Mouse (Mus musculus) CH12.LX (cell line): ENCODE measurements around the gene Cntn2. TPM values are rescaled to one million over a fixed set of nuclear protein-coding genes. Genes with fewer than 3 reads are reported as not detected.
A peak's percentile ranks its signal among the peaks of the same experiment; 100 is the strongest.

Experiments used
- DNase-seq: peaks from one replicate; pipeline ENCODE4 v3.0.0-alpha.2; 2013; ENCODE audit errors: extremely low read depth
- H3K27ac ChIP-seq: 2 replicates; pipeline ENCODE4 v1.5.1; 2012; ENCODE audit warnings: low read depth, mild to moderate bottlenecking, control low read depth, moderate library complexity; ENCODE audit not compliant: insufficient read depth
- H3K27me3 ChIP-seq: replicated peaks from 2 replicates; pipeline ENCODE3; 2012; ENCODE audit warnings: inconsistent platforms
- H3K36me3 ChIP-seq, 2 experiments: replicated peaks in 1 of 2; 2 replicates each; pipeline versions ENCODE3 to v1.6.1; 2012; ENCODE audit warnings: inconsistent platforms in 1 of 2, low read length in 1 of 2, mild to moderate bottlenecking in 1 of 2, mixed read lengths in 1 of 2, moderate library complexity in 1 of 2; ENCODE audit not compliant: control insufficient read depth in 1 of 2, insufficient read depth in 1 of 2
- H3K4me1 ChIP-seq, 2 experiments: 2 replicates each; pipeline ENCODE4 v1.6.1; 2012; ENCODE audit warnings: inconsistent platforms in 1 of 2, moderate library complexity in 1 of 2; ENCODE audit not compliant: insufficient read depth in 2 of 2, control insufficient read depth in 1 of 2
- H3K4me2 ChIP-seq: 2 replicates; pipeline ENCODE4 v1.6.1; 2012; ENCODE audit warnings: low read depth, mild to moderate bottlenecking, control low read depth; ENCODE audit not compliant: poor library complexity, insufficient read depth, severe bottlenecking
- H3K4me3 ChIP-seq, 3 experiments: fragments of 150-350 bp in 1 of 3; sonication (generic) in 1 of 3; replicated peaks in 1 of 3; 2 replicates each; pipeline versions ENCODE3 to v1.5.1; 2011 to 2012; ENCODE audit warnings: low read depth in 2 of 3, low read length in 2 of 3, mild to moderate bottlenecking in 2 of 3, moderate library complexity in 2 of 3, control low read depth in 1 of 3, improper control_type of control experiment in 1 of 3, inconsistent platforms in 1 of 3, mixed read lengths in 1 of 3; ENCODE audit not compliant: poor library complexity in 1 of 3
- H3K79me2 ChIP-seq: replicated peaks from 2 replicates; pipeline ENCODE4 v1.6.1; 2012; ENCODE audit warnings: mild to moderate bottlenecking, moderate library complexity; ENCODE audit not compliant: control insufficient read depth, poor library complexity, insufficient read depth, severe bottlenecking; ENCODE audit errors: extremely low read depth
- H3K9ac ChIP-seq: 2 replicates; pipeline ENCODE4 v1.6.1; 2012; ENCODE audit warnings: low read depth, mild to moderate bottlenecking, control low read depth, moderate library complexity; ENCODE audit not compliant: insufficient read depth
- H3K9me3 ChIP-seq: replicated peaks from 2 replicates; pipeline ENCODE3; 2012; ENCODE audit warnings: low read length, inconsistent platforms, mixed read lengths
- CTCF ChIP-seq, 2 experiments: IDR thresholded peaks in 1 of 2; conservative IDR thresholded peaks in 1 of 2; 2 replicates each; pipeline ENCODE4 v1.5.1; 2011 to 2012; ENCODE audit warnings: low read depth in 2 of 2, low read length in 2 of 2, improper control_type of control experiment in 1 of 2, inconsistent platforms in 1 of 2, mild to moderate bottlenecking in 1 of 2, moderate library complexity in 1 of 2
- HCFC1 ChIP-seq: IDR thresholded peaks from 2 replicates; pipeline ENCODE4 v1.6.1; 2012; ENCODE audit warnings: low read depth, mild to moderate bottlenecking, inconsistent platforms, low read length, improper control_type of control experiment
- IRF4 ChIP-seq: IDR thresholded peaks from 2 replicates; pipeline ENCODE4 v1.6.1; 2014; ENCODE audit warnings: low read depth, mild to moderate bottlenecking, inconsistent platforms, low read length, improper control_type of control experiment
- JUN ChIP-seq: IDR thresholded peaks from 2 replicates; pipeline ENCODE4 v1.6.1; 2011; ENCODE audit warnings: low read depth, mild to moderate bottlenecking, low read length, improper control_type of control experiment, moderate library complexity; ENCODE audit not compliant: insufficient read depth
- MAFK ChIP-seq: IDR thresholded peaks from 2 replicates; pipeline ENCODE4 v1.6.1; 2011; ENCODE audit warnings: low read length, improper control_type of control experiment; ENCODE audit not compliant: insufficient replicate concordance
- MAZ ChIP-seq: IDR thresholded peaks from 2 replicates; pipeline ENCODE4 v1.6.1; 2012; ENCODE audit warnings: low read depth, mild to moderate bottlenecking, inconsistent platforms, low read length, improper control_type of control experiment, moderate library complexity
- MEF2A ChIP-seq: IDR thresholded peaks from 2 replicates; pipeline ENCODE4 v1.6.1; 2014; ENCODE audit warnings: low read depth, mild to moderate bottlenecking, inconsistent platforms, low read length, improper control_type of control experiment, borderline replicate concordance
- MXI1 ChIP-seq: IDR thresholded peaks from 2 replicates; pipeline ENCODE4 v1.6.1; 2011; ENCODE audit warnings: mild to moderate bottlenecking, low read depth, low read length, improper control_type of control experiment
- RAD21 ChIP-seq: IDR thresholded peaks from 2 replicates; pipeline ENCODE4 v1.6.1; 2011; ENCODE audit warnings: low read depth, mild to moderate bottlenecking, low read length, improper control_type of control experiment, moderate library complexity
- SMC3 ChIP-seq: IDR thresholded peaks from 2 replicates; pipeline ENCODE4 v1.6.1; 2011; ENCODE audit warnings: low read depth, low read length, improper control_type of control experiment
- USF2 ChIP-seq: conservative IDR thresholded peaks from 2 replicates; pipeline ENCODE4 v1.6.1; 2011; ENCODE audit warnings: low read depth, low read length, improper control_type of control experiment
- ZC3H11A ChIP-seq: IDR thresholded peaks from 2 replicates; pipeline ENCODE4 v1.6.1; 2012; ENCODE audit warnings: low read depth, mild to moderate bottlenecking, inconsistent platforms, low read length, improper control_type of control experiment
- ZKSCAN1 ChIP-seq: IDR thresholded peaks from 2 replicates; pipeline ENCODE4 v1.6.1; 2012; ENCODE audit warnings: low read depth, inconsistent platforms, low read length, improper control_type of control experiment, borderline replicate concordance
- dilution Hi-C: fragments of 300-500 bp; cut with MboI; formaldehyde crosslinking; loops from 2 replicates; pipeline ENCODE4 v1.14.3; 2020; ENCODE audit warnings: low sequenced_read_pairs; ENCODE audit not compliant: extremely low pct_unique_long_range_greater_than_20kb, extremely low pct_ligation_motif_present
- in situ Hi-C: fragments of 300-500 bp; cut with MboI; formaldehyde crosslinking; loops from 3 replicates; pipeline ENCODE4 v1.14.3; 2019; ENCODE audit warnings: low sequenced_read_pairs, low pct_ligation_motif_present, low pct_unique_long_range_greater_than_20kb, mixed read lengths
- polyA plus RNA-seq: library from polyadenylated mRNA; unstranded; fragments of >175 nt; gene quantifications from 2 replicates; pipeline ENCODE4 v1.2.1, GENCODE M21; 2012; ENCODE audit warnings: low read depth; ENCODE audit not compliant: insufficient read length
- total RNA-seq, 2 experiments: library from RNA; depleted of rRNA; stranded (reverse); fragments of 300-350 nt in 1 of 2; fragments of >200 nt in 1 of 2; gene quantifications; 2 replicates each; pipeline ENCODE4 v1.2.3; 2012 to 2014

Gene Cntn2
- total and polyA plus RNA-seq, 3 experiments: 0.04 to 0.05 (median 0.04) TPM

DNA sequence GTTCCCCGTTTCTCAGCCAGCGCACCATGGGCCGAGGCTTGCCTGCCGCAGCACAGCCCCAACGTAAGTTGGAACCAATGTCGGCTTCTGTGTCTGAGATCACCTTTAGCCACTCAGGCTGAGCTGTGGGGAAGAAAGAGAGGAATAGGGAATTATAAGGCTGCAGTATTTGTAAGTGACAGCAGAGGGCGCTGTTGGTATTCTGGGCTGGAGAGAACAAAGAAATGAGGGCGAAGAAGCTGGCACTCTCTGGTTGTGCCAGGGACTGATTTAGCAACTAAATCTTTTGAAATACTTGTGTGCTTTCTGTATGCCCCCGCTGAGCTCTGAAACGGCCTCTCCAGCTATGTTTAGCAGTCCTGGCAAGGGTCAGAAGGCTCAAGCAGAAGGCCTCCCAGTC, 17.2 kb downstream of the Cntn2 start:
- in situ Hi-C loops: loop anchor here (5.0 kb wide), 1 partner anchor 66 kb away; no protein-coding TSS in a partner anchor
- H3K27me3 ChIP-seq: peaks cover 68% of the 10 kb centered on the region
- no peaks in the 10 kb centered on the region for H3K79me2 ChIP-seq

DNA sequence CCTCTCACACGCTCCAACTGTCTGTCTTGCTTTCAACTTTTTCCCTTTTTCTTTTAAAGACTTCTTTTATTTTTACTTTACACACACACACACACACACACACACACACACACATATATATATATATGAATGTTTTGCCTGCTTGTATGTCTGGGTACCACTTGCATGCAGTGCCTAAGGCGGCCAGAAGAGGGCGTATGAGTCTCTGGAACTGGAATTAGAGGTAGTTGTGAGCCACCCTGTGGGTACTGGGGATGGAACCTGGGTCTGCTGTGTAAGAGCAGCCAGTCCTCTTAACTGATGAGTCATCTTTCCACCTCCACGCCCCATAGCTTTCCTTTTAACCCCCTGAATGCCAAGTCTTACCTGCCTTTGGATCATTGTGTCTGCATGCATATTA, 19.1 kb downstream of the Cntn2 start:
- Histone ChIP-seq H3K27ac (no peak overlapping the region), H3K9me3 (peaks cover 3% of the 10 kb centered on the region), H3K4me1 (no peaks in the 10 kb centered on the region), H3K4me2 (no peak overlapping the region), H3K79me2 (no peaks in the 10 kb centered on the region), H3K27me3 (peaks cover 75% of the 10 kb centered on the region), H3K36me3 (no peaks in the 10 kb centered on the region), H3K4me3 (no peak overlapping the region), H3K9ac (no peak overlapping the region)
- DNase-seq: peak; percentile 34
- TF ChIP-seq CTCF (conservative IDR thresholded peaks at IDR 0.05 in 1 of 2, IDR thresholded peaks at IDR 0.05 in 1 of 2; ENCODE audit: low read depth in 2 of 2, low read length in 2 of 2) (peak; percentile 42 to 61), MAFK (no peak), SMC3 (peak; percentile 35), MXI1 (no peak), RAD21 (peak; percentile 28), HCFC1 (no peak), ZKSCAN1 (no peak)
- dilution Hi-C loops: no loop called here
- in situ Hi-C loops: no loop called here

More for the DNA sequence above, 17.2 kb downstream of the Cntn2 start:
- H3K9me3 ChIP-seq: peaks cover 3% of the 10 kb centered on the region
- peak; percentile 66 for DNase-seq
- H3K9ac ChIP-seq: no peak overlapping the region
- dilution Hi-C loops: no loop called here
- H3K36me3 ChIP-seq: no peaks in the 10 kb centered on the region
- H3K4me3 ChIP-seq: no peak overlapping the region
- H3K27ac ChIP-seq: no peak overlapping the region
- H3K4me1 ChIP-seq: peaks cover 6 to 13% of the 10 kb centered on the region in 2 experiments
- H3K4me2 ChIP-seq: no peak overlapping the region
- peak; percentile 98 for TF ChIP-seq SMC3
- peak; percentile 73 to 97 for TF ChIP-seq CTCF (conservative IDR thresholded peaks at IDR 0.05 in 1 of 2, IDR thresholded peaks at IDR 0.05 in 1 of 2; ENCODE audit: low read depth in 2 of 2, low read length in 2 of 2)
- no peak for TF ChIP-seq USF2
- 0 out of 2 replicates have a peak, but pooled peaks have one; percentile 12 for TF ChIP-seq IRF4
- TF ChIP-seq JUN: no peak
- TF ChIP-seq ZC3H11A: peak; percentile 95
- TF ChIP-seq RAD21: peak; percentile 97
- TF ChIP-seq MEF2A: 0 out of 2 replicates have a peak, but pooled peaks have one; percentile 24

DNA sequence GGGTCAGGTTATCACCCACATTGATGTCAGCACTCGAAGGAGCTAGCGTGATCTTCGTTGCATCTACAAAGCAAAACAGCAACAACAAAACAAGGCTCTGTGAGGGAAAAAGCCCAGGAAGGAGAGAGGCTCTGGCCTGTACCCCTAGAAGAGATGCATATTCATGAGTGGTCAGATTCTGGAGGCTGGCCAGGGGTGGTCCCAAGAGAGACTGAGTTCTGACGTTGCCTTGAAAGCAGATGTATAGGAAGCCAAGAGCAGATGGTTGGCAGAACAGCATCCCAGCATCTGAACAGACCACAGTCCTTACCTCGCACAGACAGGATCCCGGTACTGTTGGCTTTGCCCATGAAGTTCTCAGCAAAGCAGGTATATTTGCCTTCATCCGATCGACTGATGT, 20.0 kb downstream of the Cntn2 start:
- no peak for TF ChIP-seq MAFK
- no peak for TF ChIP-seq IRF4
- no peak for TF ChIP-seq MAZ
- Histone ChIP-seq H3K4me3 (no peak overlapping the region), H3K27ac (no peak overlapping the region), H3K36me3 (no peaks in the 10 kb centered on the region), H3K9ac (no peak overlapping the region), H3K4me1 (no peaks in the 10 kb centered on the region), H3K9me3 (peaks cover 3% of the 10 kb centered on the region), H3K79me2 (no peaks in the 10 kb centered on the region), H3K27me3 (peaks cover 75% of the 10 kb centered on the region), H3K4me2 (no peak overlapping the region)
- no peak for DNase-seq
- dilution Hi-C loops: no loop called here
- in situ Hi-C loops: no loop called here
